Mouse (Mus musculus): ENCODE results near the gene Rnf144b.

The Rnf144b gene

GRCm38 (mm10) chr13:47261961-47262360, 139.5 kb downstream of the Rnf144b start:
- peak; percentile 52 for DNase-seq (ENCODE audit: low read depth, low spot score)

GRCm38 (mm10) chr13:47264382-47264781, 141.9 kb downstream of the Rnf144b start:
- DNase-seq (ENCODE audit: low read depth, low spot score): no peak

GRCm38 (mm10) chr13:47266411-47266810, 144.0 kb downstream of the Rnf144b start:
- DNase-seq (ENCODE audit: low read depth, low spot score): no peak

GRCm38 (mm10) chr13:47268227-47268626, 145.8 kb downstream of the Rnf144b start:
- DNase-seq (ENCODE audit: low read depth, low spot score): no peak

- DNase-seq (ENCODE audit: low read depth, low spot score): no peak
Observed at GRCm38 (mm10) chr13:47272928-47273327, 150.5 kb downstream of the Rnf144b start.

GRCm38 (mm10) chr13:47273487-47273886, 151.0 kb downstream of the Rnf144b start:
- DNase-seq (ENCODE audit: low read depth, low spot score): peak; percentile 94

GRCm38 (mm10) chr13:47274139-47274538, 151.7 kb downstream of the Rnf144b start:
- DNase-seq (ENCODE audit: low read depth, low spot score): no peak

- no peak for DNase-seq (ENCODE audit: low read depth, low spot score)
Observed at GRCm38 (mm10) chr13:47277000-47277823, 154.8 kb downstream of the Rnf144b start.

- no peak for DNase-seq (ENCODE audit: low read depth, low spot score)
Observed at GRCm38 (mm10) chr13:47277824-47278290, 155.4 kb downstream of the Rnf144b start.

GRCm38 (mm10) chr13:47282221-47282620, 159.8 kb downstream of the Rnf144b start:
- DNase-seq (ENCODE audit: low read depth, low spot score): peak; percentile 84

- peak; percentile 68 for DNase-seq (ENCODE audit: low read depth, low spot score)
Observed at GRCm38 (mm10) chr13:47288449-47288848, 166.0 kb downstream of the Rnf144b start.

- DNase-seq (ENCODE audit: low read depth, low spot score): no peak
Observed at GRCm38 (mm10) chr13:47296465-47296864, 174.0 kb downstream of the Rnf144b start.

Measured in ES-CJ7 (cell line).